Mouse (Mus musculus) right cerebral cortex, adult 18-20 months (tissue): ENCODE measurements around the gene Mmachc.

Source experiments
- DNase-seq: peaks from one replicate; pipeline ENCODE4 v3.0.0; 2022; ENCODE audit warnings: mixed read lengths

Mmachc gene

GRCm38 (mm10) chr4:116708201-116708764 lies at the start of gene Mmachc, which contains the start of gene Ccdc163:
Gene Mmachc, minus strand, starts transcription at chr4:116708406.
Gene Ccdc163, plus strand, starts transcription at chr4:116708509.
- DNase-seq = peak; percentile 98

- no peak for DNase-seq
These were observed 41.5 kb upstream of the Mmachc start for GRCm38 (mm10) chr4:116749750-116750149.

GRCm38 (mm10) chr4:116738972-116739751 lies 31.0 kb upstream of the Mmachc start:
- DNase-seq = no peak

- DNase-seq = no peak
These were observed 26.8 kb upstream of the Mmachc start for GRCm38 (mm10) chr4:116734996-116735395.

GRCm38 (mm10) chr4:116732355-116732754 lies 24.1 kb upstream of the Mmachc start:
- no peak for DNase-seq

GRCm38 (mm10) chr4:116731077-116731476 lies 22.9 kb upstream of the Mmachc start:
- DNase-seq = no peak

GRCm38 (mm10) chr4:116729532-116729931 lies 21.3 kb upstream of the Mmachc start:
- DNase-seq = no peak

- DNase-seq = no peak
These were observed 19.2 kb upstream of the Mmachc start for GRCm38 (mm10) chr4:116727401-116727800.

GRCm38 (mm10) chr4:116725444-116725843 lies 17.2 kb upstream of the Mmachc start:
- DNase-seq = no peak

GRCm38 (mm10) chr4:116722230-116722629 lies 14.0 kb upstream of the Mmachc start:
- DNase-seq = no peak

- no peak for DNase-seq
These were observed 13.0 kb upstream of the Mmachc start for GRCm38 (mm10) chr4:116721098-116721628.

- peak; percentile 96 for DNase-seq
These were observed 12.3 kb upstream of the Mmachc start, which contains the start of gene Tesk2 for GRCm38 (mm10) chr4:116720343-116721097. Gene Tesk2, plus strand, starts transcription at chr4:116720948.

GRCm38 (mm10) chr4:116719396-116719795 lies 11.2 kb upstream of the Mmachc start:
- DNase-seq = peak; percentile 78

- no peak for DNase-seq
These were observed 4.3 kb upstream of the Mmachc start for GRCm38 (mm10) chr4:116712536-116712935.

GRCm38 (mm10) chr4:116710154-116710553 lies 1.9 kb upstream of the Mmachc start:
- no peak for DNase-seq

GRCm38 (mm10) chr4:116708791-116709390 lies 685 bp upstream of the Mmachc start:
- DNase-seq = no peak

GRCm38 (mm10) chr4:116707666-116708065 lies 540 bp downstream of the Mmachc start:
- peak; percentile 19 for DNase-seq

GRCm38 (mm10) chr4:116703804-116704203 lies 4.4 kb downstream of the Mmachc start:
- DNase-seq = peak; percentile 34

GRCm38 (mm10) chr4:116700964-116701363 lies 7.2 kb downstream of the Mmachc start:
- DNase-seq = no peak

- DNase-seq = no peak
These were observed 9.4 kb downstream of the Mmachc start for GRCm38 (mm10) chr4:116698693-116699342.

- DNase-seq = no peak
These were observed 14.4 kb downstream of the Mmachc start for GRCm38 (mm10) chr4:116693785-116694184.

GRCm38 (mm10) chr4:116692146-116692545 lies 16.1 kb downstream of the Mmachc start:
- DNase-seq = no peak
